Mouse (Mus musculus) erythroid progenitor cell, adult 5-6 weeks (primary cell): ENCODE data around the gene Iqcg. TPM values are rescaled to one million over a fixed set of nuclear protein-coding genes. Genes with fewer than 3 reads are reported as not detected.

ENCODE experiments used
- ATAC-seq: replicated peaks from 2 replicates; pipeline ENCODE4 v1.8.0; 2016; ENCODE audit warnings: moderate number of reproducible peaks, mild to moderate bottlenecking, moderate TSS enrichment, inconsistent platforms; ENCODE audit not compliant: poor library complexity, low FRiP score, severe bottlenecking
- total RNA-seq, 2 experiments: library from RNA; stranded (forward) in 1 of 2; stranded (reverse) in 1 of 2; fragments of 150-400 nt in 1 of 2; fragments of 186-747, 209-891 nt in 1 of 2; gene quantifications; 2 replicates each; pipeline versions ENCODE4 v1.2.3 to v1.2.4; 2015 to 2017; ENCODE audit warnings: low replicate concordance in 2 of 2

Gene Iqcg
- total RNA-seq, 2 experiments from 2014 or later, result not detected

DNA sequence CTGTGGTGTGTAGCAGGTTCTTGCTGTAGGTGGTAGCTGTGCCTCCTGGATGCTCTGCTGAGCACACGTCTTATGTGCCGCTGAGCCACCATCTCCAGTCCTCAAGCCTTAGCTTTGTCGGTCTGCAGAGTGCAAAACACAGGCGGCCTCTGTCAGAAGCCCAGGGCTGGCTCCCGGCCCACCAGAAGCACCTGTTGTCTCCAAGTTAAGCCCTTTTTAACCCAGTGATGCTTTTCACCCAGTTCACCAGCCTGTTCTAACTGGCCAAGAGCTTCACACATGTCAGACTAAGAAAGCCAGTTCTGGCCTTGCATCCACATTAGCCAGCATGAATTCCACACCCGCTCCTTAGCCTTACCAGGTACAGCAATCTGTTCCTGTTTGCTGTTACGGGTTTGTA, 49.1 kb downstream of the Iqcg start:
- ATAC-seq, result no peak

GRCm38 (mm10) chr16:33005216-33005615, 50.8 kb downstream of the Iqcg start:
- ATAC-seq, result no peak

DNA sequence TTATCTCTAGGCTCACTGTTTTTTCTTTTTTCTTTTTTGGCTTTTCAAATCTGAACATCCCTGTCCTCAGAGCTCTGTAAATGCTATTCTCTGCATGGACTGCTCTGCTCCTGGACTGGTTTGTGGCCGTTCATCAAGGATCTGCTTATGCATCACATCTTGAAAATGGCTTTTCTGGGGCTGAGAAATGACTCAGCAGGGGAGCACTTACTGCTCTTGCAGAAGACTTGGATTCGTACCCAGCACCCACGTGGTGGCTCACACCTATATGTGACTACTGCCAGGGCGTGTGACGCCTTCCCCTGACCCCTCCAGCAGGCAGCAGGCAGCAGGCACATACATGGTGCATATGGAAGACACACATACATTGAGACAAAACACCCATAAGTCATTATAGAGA, 63.9 kb downstream of the Iqcg start:
- no peak for ATAC-seq

GRCm38 (mm10) chr16:32984631-32985030, 71.4 kb downstream of the Iqcg start:
- no peak for ATAC-seq

- ATAC-seq, result no peak
These were observed 74.6 kb downstream of the Iqcg start for GRCm38 (mm10) chr16:32981405-32981804.

GRCm38 (mm10) chr16:32980227-32980626, 75.8 kb downstream of the Iqcg start:
- no peak for ATAC-seq

DNA sequence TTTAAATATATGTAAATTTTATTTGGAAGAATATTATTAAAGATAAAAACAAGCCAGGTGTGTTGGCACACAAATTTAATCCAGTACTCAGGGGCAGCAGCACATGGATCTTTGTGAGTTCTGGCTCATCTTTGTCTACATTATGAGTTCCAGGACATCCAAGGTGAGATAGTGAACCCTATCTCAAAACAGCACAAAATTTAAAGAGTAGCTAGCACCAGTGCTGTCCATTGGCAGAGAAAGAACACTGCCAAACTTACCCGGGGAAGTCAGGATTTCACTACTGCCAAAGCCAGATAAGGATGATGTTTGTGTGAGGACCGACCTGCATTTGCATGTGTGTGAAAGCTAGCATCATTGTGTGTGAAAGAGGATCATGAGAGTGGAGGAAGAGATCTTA, 83.0 kb downstream of the Iqcg start:
- ATAC-seq, result no peak

GRCm38 (mm10) chr16:32972535-32972934, 83.5 kb downstream of the Iqcg start:
- ATAC-seq, result no peak

Other genes starting within 250 kb of the Iqcg start
- not detected in 2 replicates for gene Smbd1, start 245.7 kb downstream of the Iqcg start, total RNA-seq (2015; ENCODE audit: low replicate concordance)
- not detected in 2 replicates for gene Smbd1, start 245.7 kb downstream of the Iqcg start, total RNA-seq (2017; ENCODE audit: low replicate concordance)
- gene Fyttd1, start 178.7 kb downstream of the Iqcg start, total RNA-seq (2015; ENCODE audit: low replicate concordance), result 5.8 and 11.3 TPM in 2 replicates
- 7.4 and 19.7 TPM in 2 replicates for gene Fyttd1, start 178.7 kb downstream of the Iqcg start, total RNA-seq (2017; ENCODE audit: low replicate concordance)
- gene Rubcn, start 178.5 kb downstream of the Iqcg start, total RNA-seq (2015; ENCODE audit: low replicate concordance), result 6.5 and 13.0 TPM in 2 replicates
- 6.0 and 7.9 TPM in 2 replicates for gene Rubcn, start 178.5 kb downstream of the Iqcg start, total RNA-seq (2017; ENCODE audit: low replicate concordance)
- gene Lrch3, start 142.1 kb downstream of the Iqcg start, total RNA-seq (2015; ENCODE audit: low replicate concordance), result 12.6 and 17.6 TPM in 2 replicates
- gene Lrch3, start 142.1 kb downstream of the Iqcg start, total RNA-seq (2017; ENCODE audit: low replicate concordance), result 19.9 and 22.3 TPM in 2 replicates
- gene Rpl35a, start 235 bp upstream of the Iqcg start, total RNA-seq (2015; ENCODE audit: low replicate concordance), result 809 and 822 TPM in 2 replicates
- 235 and 511 TPM in 2 replicates for gene Rpl35a, start 235 bp upstream of the Iqcg start, total RNA-seq (2017; ENCODE audit: low replicate concordance)
- 3.2 and 15.1 TPM in 2 replicates for gene Lmln, start 6.3 kb upstream of the Iqcg start, total RNA-seq (2015; ENCODE audit: low replicate concordance)
- gene Lmln, start 6.3 kb upstream of the Iqcg start, total RNA-seq (2017; ENCODE audit: low replicate concordance), result 1.2 and 3.8 TPM in 2 replicates
- 3.4 and 5.4 TPM in 2 replicates for gene Osbpl11, start 128.9 kb upstream of the Iqcg start, total RNA-seq (2015; ENCODE audit: low replicate concordance)
- 5.7 and 6.5 TPM in 2 replicates for gene Osbpl11, start 128.9 kb upstream of the Iqcg start, total RNA-seq (2017; ENCODE audit: low replicate concordance)
- gene Snx4, start 195.2 kb upstream of the Iqcg start, total RNA-seq (2015; ENCODE audit: low replicate concordance), result 12.3 and 23.9 TPM in 2 replicates
- 7.0 and 14.0 TPM in 2 replicates for gene Snx4, start 195.2 kb upstream of the Iqcg start, total RNA-seq (2017; ENCODE audit: low replicate concordance)